Mouse (Mus musculus) kidney, adult 11 months (tissue): Measurements from ENCODE around the gene Rad50.

Experiments
- DNase-seq: peaks from one replicate; pipeline ENCODE4 v3.0.0; 2022

Rad50 gene

DNA sequence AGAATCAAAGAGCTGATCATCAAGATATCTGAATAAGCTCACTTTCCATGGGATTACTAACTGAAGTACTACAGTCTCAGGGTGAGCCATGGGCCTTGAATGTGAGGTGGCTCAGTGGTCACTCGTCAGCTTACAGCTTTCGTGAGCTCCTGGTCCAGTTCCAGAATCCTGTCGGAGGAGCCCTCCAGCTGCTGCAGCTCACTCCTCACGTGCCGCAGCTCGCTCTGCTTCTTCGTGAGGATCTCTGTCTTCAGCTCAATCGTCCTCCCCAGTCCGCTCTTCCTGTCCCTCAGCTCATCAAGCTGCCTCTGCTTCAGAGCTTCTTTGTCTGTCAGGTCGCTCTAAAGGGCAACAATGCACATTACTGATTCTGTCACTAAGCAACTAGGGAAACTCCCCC lies 15.1 kb downstream of the Rad50 start:
- DNase-seq = no peak

DNA sequence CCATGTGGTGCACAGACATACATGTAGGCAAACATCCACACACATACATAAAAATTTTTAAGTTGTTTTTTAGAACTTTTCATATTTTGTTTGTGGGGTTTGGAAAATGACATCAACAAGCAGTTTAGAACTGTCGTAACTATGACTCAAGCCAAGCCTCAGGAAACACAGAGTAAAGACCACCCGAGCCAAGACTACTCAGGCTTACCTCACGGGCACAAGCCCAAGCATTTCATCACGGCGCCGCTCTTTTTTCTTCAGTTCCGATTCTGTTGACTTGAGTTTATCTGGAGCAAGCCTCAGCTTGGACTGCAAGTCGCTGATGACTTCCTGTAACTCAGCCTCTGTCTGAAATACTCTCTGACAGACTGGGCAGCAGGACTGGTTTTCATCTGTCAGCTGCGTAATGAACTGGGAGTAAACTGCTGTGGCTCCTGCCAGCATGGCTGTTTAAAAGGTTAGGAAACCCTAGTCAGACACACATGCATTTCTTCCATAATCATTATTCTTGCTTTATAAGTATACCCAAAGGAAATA lies 24.1 kb downstream of the Rad50 start:
- DNase-seq = no peak

DNA sequence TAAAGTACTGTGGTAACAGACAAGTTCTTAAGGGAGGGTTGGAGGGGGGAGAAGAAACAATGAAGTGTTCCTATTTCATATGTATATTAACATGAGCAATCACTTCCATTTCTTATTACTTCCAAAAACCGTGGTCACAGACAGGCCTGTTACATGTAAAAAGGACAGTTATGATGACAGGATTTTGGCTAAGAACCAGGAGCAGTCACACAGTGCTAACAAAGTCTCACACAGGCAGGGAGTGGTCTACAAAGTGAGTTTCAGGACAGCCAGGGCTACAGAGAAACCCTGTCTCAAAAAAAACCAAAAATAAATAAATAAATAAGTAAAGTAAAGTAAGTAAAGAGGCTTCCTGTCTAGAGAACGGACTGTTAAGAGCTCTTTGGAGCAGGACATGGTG lies 24.9 kb downstream of the Rad50 start:
- no peak for DNase-seq

DNA sequence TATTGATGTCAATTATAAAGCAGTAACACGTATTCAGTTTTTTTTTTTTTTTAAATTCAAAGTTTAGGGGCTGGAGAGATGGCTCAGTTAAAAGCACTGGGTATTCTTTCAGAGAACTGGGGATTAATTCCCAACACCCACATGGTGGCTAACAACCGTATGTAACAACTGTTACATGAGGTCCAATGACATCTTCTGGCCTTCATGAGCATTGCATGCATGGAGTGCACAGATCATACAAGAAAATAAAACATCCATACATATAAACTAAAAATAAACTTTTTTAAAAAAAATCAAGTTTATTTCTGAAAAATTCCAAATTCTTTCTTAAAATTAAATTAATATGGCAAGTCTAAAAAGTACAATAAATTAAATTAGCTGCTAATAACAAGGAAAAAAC lies 25.4 kb downstream of the Rad50 start:
- no peak for DNase-seq

DNA sequence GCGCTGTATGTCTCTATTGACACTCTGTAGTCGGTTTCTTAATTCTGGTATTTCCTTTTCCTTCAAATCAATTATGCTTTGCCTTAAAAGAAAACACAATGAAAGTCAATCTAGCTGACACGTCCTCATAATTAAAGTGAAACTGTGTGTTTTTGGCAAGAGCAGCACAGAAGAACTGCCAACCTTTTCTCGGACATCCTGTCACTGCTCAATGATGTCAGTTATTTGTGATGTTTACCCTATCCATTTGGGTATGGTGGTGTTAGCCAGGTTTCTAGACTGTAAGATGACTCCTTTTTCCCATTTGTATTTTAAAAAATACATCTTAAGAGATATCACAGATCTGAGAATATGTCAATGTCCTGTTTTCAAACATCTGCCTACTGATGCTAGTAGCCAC lies 27.0 kb downstream of the Rad50 start:
- DNase-seq = no peak

DNA sequence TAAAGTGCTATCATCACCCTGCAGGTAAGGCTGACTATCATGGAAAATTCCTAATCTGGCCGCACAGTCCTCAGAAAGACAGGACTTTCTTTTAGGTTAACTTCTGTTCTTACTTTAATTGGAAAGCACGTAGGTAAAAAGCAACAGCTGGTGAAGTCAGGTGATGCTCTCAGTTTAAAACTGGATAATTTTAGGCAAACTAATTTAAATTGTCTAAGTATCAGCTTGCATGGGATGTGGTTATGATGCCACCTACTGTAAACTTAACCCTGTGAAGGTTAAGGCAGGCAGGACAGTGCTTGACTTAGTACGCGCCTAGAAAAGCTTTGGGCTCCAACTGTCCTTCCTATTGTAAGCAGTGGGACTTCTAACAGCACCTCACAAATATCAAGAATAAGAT lies 35.7 kb downstream of the Rad50 start:
- DNase-seq = no peak

DNA sequence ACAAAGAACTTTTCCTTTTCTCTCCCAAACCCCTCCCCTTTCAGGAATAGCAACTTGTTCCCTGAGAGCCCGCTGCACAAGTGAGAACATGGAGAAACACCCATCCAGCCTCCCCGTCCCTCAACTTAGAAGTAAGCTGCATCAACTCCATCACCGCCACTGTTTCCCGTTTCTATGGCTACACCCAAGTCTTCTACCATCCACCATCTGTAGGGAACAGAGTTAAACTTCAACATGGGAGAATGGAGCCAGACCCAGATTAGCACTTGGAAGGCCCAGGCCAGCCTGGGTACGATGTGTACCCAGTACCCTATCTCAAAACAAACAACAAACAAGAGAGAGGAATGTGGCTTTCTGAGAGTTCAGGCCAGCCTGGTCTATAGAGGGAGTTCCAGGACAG lies 43.0 kb downstream of the Rad50 start:
- DNase-seq = no peak

DNA sequence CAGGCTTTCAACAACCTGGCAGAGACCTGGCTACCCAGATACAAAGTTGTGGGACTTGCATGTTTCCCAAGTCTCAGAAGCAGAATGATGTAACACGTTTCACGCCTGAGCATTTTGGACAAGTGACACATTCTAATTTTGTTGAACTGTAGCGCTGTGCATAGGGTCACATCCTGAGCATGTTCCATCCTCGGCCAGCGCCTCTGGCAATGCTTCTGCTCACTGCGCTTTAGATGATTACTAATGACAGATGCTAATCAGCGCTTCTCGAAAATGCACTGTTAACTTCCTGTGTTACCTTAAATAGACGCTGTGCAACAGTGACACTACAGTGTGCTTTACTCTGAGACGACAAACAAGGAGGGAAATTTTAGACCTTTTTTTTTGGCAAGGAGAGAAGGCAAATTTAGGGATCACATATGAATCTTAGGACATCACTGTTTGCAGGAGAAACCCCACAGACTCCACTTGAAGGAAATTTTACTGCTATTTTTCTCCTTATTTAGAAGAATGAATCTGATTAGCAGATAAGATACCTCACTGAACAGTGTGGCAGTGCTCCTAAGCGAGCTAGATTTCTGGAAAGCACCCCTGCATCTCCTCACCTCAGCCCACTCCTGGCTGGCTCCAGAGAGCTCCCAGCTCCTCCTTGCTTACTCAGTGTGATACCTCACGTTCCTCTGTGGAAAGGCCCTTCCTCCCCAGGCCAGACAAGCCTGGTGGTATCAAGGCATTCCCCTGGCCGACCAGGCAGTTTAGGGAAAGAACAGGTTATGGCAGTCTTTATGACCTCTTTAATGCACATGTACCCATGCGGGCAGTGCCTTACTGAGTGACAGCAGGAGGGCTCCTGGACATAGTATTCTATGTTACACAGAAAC lies 44.1 kb downstream of the Rad50 start:
- no peak for DNase-seq

DNA sequence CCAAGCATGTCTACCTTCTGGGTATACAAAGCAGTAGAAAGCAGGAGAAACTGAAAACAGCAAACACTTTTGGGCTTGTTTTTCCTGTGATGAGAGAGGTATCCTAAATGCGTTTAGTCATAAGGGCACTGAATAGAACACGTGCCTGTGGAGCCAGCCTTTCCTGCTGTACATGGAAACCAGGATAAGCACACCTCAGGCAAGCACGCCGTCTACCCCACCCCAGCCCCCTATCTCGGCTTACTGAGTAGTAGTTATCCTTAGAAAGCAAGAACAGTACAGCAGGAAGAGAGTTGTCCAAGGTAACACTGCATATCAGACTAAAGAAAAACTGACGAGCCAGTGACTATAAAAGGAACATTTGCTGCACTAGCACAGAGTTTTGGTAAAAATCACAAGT lies 49.3 kb downstream of the Rad50 start:
- DNase-seq = no peak

DNA sequence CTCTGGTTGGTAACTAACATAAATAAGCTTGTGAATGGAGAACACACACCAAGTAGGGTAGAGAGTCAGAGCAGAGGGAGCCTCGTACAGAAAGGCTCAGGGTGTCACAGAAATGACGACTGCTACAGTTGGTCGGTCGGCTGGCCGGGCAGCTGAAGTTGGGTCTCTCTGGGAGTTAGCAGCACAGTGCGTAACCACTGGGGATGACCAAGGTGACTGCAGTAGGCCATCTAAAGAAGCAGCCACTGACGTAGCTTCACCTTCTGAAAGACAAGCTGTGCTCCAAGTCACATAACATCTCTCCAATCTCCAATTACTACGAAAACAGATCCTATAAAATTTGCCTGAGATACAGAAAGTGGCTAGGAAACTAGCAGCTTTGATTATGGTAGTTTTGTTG lies 49.7 kb downstream of the Rad50 start:
- DNase-seq = no peak

DNA sequence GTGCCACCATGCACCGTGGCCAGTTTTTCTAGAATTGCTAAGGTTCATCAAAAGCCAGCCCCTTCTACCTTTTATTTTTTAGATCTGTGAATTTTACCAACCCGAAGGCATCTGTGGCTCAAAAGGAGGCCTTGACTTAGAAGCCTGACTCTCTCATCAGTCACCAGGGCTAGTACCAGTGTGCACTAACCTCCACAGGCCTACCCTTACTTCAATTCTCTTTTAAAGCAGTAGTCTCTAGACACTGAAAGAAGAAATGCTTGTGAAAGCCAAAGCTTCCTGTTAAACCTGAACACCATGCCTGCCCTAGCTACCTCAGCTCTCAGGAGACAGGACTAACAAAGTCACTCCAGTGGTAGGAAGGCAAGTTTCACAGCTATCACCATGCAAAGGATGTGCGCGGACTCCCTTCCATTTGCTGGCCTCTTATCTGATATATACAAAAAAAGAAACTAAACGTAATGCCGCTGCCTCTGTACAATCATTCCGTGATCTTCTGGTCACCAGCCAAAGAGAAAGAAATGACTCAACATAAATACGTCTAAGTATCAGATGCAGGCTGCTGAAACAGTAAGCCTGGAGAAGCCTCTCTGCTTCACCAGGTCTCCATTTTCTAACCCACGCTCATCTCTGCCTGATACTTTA lies 50.4 kb downstream of the Rad50 start:
- no peak for DNase-seq

DNA sequence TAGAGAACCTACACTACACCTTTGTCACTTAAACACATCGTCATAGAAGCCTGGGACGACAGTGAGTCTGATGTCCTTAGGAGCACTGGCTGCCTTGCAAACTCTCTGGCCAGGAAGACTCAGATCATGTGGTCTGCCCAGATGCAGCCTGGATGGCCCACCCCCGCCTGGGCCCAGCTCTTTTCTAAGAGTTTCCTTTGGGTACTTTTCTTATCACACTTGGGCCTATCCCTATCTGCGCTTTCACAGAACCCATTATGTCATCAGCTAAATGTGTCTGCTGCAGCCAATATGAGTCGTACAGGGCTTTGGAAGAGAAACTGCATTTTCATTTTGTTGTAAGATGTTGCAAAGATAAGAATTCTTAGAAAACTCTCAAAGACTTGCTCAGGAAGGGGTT lies 52.1 kb downstream of the Rad50 start:
- DNase-seq = no peak

DNA sequence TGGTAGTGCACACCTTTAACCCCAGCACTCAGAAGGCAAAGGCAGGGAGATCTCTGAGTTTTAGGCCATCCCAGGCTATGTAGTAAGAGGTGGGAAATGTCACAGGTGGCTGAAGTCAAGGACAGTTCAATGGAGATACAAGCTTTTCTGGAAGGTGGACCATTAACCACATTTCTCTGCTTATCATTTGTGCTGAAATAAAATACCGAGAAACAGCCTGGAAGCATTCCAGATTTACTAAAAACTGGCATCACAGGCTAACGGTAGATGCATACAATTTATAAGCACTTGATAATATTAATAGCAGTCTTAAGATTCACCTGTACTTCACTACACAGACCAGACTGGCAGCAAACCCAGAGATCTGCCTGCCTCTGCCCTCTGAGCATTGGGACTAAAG lies 54.7 kb downstream of the Rad50 start:
- no peak for DNase-seq

DNA sequence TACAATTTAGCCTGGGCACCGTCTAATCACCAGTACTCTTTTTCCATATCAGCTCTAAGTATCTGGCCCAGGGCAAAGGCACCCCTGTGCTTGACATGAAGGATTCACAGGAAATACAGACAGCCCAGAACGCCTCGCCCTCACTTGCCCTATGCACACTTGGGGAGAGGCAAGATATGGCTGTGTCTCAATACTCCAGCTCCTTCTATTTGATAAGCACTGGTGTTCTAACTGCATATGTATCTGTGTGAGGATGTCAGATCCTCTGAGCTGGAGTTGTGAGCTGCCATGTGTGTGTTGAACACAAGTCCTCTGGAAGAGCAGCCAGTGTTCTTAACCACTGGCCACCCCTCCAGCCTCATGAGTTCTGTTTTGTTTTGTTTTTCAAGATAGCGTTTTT lies 55.7 kb downstream of the Rad50 start:
- no peak for DNase-seq

DNA sequence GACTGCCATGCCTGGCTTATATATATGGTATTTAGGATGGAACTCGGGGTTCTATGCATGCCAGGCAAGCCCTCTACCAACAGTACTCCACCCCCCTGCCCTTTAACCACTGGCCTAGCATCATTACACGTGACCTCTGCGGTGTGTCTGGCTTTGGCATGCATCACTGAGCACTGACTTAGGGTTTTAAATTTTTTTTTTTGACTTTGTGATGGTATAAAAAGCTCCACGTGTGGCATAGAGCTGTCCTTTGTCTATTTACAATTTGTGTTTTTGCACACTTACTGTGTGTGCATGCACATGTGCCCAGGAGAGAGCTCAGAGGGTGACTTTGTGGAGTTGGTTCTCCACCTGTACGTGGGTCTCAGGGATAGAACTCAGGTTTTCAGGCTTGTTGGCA lies 63.1 kb downstream of the Rad50 start:
- DNase-seq = no peak

DNA sequence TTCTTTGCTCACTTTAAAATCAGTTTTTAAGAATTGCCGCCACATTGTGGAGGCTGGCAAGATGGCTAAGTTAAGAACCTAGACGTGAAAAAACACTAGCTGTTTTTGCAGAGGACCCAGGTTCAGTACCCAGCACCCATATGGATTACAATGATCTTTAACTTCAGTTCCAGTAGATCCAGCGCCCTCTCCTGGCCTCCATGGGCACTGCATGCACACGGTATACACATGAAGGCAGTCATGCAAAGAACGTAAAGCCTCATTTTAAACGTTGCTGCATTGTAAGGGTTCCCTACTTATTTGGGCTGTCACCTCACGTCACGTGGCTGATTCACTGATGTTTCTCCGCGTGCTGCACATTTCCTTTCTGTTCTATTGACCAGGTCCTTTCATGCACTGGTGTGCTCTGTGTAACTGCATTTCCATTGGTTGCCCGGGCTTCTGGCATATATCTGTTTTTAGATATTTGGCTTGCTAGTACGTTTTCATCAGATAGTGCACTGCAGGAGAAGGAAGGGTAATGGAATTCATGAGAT lies 64.3 kb downstream of the Rad50 start:
- no peak for DNase-seq

DNA sequence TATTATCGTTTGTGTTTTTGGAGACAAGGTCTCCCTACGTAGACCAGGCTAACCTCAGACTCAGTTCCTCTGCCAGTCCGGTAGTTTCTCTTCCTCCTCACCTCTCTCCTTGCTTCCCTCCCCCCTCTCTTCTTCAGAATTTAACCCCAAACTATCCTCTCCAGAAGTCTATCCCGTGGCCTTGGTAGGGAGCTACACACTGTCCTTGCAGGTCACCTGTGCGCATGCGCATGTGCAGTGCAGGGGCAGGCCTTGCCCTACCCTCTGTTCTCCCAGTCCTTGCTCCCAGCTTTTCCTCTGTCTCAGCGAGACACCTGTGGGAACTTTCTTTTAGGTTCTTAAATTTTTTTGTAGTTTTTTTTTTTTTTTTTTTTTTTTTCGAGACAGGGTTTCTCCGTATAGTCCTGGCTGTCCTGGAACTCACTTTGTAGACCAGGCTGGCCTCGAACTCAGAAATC lies 69.3 kb downstream of the Rad50 start:
- DNase-seq = no peak

DNA sequence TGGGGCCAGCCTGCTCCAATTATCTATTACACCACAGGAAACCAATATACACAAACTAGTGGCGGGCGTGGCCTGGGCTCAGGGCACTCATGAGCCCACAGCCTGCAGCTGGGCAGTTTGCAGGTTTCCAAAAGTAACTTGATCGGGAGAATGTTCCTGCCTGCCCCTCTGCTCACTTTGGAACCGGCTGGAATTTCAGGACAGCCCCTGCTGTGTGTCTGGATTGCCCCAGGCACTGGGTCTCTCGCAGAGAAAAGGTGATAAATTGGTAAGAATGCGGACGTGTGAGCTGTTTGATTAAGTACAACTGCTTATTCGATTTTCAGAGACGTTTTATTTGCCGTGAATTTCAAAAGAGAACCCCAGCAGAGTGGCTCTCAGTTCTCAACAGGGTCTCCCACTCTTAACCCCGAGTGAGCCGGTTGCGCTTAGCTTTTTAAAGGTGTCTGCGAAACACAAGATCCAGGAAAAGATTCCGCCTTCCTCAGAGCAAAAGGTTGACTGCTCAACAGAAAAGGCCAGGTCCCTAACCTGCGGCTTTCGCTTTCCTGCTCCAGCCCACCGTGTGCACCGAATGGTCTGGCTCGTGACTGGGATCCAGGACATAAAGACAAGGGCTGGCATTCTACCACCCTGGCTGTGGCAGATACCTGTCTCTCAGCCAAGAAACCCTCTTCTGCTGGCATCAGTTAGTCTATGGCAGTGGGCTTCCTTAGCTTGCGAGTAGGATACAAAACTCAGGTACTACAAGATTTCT lies 69.9 kb downstream of the Rad50 start:
- DNase-seq = no peak

DNA sequence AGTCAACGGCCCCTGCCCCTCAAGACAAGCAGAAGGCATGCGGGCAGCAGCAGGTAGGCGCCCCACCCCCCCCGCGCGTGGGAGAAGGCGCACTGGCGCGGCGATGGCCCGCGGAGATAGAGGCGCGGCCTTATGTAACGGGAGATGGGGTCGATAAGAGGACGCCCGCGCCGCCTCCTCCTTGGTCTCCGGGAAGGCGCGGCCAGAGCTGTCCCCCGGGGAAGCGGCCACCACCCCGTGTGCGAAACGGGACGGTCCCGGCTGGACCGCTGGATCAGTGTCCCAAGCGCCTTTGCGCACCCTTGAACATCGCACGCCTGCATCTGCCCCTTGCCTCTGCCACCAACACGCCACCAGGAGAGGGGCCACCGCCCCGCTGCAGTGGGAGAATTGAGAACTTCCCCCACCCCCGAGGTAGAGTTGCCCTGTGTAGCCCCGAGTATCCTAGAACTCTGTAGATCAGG lies 70.9 kb downstream of the Rad50 start:
- no peak for DNase-seq

DNA sequence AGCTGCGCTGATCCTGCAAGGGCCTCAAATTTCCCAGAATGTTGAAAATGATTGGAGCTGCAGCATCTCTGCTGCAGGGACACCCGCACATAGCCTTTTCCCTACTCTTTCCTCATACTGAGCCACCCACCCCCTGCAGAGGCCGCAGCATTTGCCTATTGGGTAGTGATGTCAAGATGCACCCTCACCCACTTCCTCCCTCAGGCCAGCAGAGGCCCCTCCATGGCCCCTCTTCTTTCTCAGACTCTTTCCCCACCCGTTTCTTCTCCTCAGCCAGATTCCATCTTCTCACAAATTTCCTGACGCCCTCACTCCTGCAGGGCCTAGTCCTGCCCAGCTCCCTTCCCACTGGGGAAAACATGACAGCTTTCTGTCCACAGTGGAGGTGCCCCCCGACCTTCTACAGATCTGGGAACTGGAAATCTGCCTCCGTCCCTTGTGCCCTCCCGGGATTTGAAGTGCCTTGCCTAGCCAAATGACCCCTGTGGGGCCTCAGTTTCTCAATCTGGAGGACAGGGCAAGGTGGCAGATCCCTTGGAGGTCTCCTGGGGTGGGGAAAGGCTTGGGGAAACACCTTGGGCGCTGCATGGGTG lies 71.4 kb downstream of the Rad50 start:
- no peak for DNase-seq

DNA sequence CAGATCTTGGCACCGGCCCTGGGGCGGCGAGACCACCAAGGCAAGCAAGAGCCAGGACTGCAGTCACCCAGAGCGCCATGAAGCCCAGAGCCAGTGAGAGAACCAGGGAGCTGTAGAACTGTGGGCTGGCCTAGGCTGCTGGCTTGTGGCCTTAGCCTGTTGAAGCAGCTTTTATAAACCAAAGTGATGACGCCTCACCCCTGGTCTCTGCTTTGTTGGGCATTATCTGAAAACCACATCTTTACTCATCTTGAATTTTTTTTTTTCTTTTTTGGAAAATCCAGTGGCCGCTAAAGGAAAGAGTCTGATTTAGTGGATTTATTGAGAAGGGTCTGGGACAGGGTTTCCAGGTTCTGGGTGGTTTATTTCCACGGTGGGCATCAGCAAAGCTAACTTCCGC lies 72.6 kb downstream of the Rad50 start, which contains the start of gene Il13:
Gene Il13 (minus strand): TSS at position 147 of the 400 bp plus-strand sequence.
- no peak for DNase-seq

DNA sequence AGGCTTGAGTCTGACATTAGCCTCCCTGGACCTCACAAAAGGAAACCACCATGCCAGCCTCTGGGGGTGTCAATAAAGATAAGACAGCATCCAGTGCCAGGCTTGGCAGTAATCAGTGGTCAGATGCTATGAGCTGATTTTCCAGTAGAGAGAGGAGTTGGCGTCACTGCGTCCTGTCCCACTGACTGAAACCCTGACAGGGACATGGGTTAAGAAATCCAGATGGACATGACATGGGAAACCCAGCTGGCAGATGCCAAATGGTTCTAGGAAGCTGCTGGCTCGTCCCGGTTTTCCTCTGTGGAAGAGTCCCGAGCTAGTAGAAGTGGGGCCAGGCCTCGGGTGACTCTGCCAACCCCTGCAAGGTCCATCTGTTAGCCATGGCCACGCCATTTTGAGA lies 73.5 kb downstream of the Rad50 start:
- DNase-seq = no peak
